Mouse (Mus musculus): ENCODE results near the gene Cltrn. TPM values are rescaled to one million over a fixed set of nuclear protein-coding genes. Genes with fewer than 3 reads are reported as not detected.

Gene Cltrn
- polyA plus RNA-seq, 1 experiment from 2014 or later, result 0.26 TPM

DNA sequence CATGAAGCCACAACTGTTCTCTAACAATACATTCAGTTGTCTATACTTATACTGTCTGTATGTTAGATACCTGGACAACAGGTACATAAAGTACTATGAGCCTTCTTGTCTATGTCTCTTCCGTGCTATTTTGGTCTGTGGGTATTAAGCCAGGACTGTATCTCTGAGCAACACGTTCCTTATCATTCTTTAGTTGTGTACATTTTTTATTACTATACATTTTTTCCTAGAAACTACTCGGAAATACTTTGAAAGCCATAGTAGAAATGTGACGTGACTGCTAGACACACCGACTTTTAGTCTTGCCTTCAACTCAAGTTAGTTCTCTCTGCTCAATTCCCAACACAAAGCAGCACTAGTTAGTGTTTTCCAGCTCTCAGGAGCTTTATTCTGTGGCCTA is 4.8 kb downstream of the Cltrn start:
- Histone ChIP-seq H3K27ac (no peak overlapping the region), H3K4me1 (no peaks in the 10 kb centered on the region), H3K27me3 (ENCODE audit: low read depth, poor library complexity, severe bottlenecking) (peaks cover 90% of the 10 kb centered on the region), H3K9me3 (replicated peaks) (no peaks in the 10 kb centered on the region), H3K4me3 (no peak overlapping the region), H3K36me3 (no peaks in the 10 kb centered on the region)
- DNase-seq (ENCODE audit: low spot score), result no peak
- WGBS, result 89% methylated on average over 5 of the region's 5 CpGs

DNA sequence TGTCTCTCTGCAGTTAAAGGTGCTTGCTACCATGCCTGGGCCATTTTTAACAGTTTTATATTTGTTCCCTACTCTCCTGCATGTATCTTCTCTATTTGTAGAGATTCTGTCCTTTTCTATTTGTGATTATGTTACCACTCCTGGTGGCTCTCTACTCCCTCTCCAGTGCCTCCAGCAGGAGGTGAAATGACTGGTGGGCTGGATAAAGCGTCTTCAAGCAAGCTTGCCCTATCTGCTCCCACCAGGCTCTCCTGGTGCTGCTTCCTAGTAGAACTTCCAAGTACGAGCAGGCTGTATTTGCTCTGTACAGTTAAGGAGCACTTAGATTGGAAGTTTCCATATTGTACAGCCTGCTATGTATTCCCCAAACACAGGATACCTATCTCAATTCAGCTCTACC is 7.2 kb downstream of the Cltrn start:
- 81% methylated on average over 2 of the region's 2 CpGs for WGBS
- H3K4me3 ChIP-seq, result no peak overlapping the region
- H3K27ac ChIP-seq, result no peak overlapping the region
- no peaks in the 10 kb centered on the region for H3K4me1 ChIP-seq
- no peaks in the 10 kb centered on the region for H3K9me3 ChIP-seq (replicated peaks)
- H3K27me3 ChIP-seq (ENCODE audit: low read depth, poor library complexity, severe bottlenecking), result peaks cover 81% of the 10 kb centered on the region
- no peak for DNase-seq (ENCODE audit: low spot score)
- H3K36me3 ChIP-seq, result no peaks in the 10 kb centered on the region

DNA sequence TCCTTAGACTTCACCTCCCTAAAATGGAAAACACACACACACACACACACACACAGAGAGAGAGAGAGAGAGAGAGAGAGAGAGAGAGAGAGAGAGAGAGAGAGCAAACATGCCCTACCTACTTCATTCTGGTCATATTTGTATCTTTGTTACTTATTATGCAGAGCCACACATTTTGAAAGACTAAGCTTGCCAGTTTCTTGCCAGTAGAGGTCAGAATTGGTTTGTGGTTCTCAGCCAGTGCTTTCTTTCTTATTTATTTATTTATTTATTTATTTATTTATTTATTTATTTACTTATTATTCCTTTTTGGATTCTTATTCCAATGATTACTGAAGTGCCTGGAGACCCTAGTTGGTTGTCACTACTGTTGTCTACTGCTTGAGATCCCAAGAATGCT is 12.9 kb downstream of the Cltrn start:
- H3K27ac ChIP-seq, result no peak overlapping the region
- no peak for DNase-seq (ENCODE audit: low spot score)
- H3K4me3 ChIP-seq, result no peak overlapping the region
- no peaks in the 10 kb centered on the region for H3K4me1 ChIP-seq
- H3K9me3 ChIP-seq (replicated peaks), result no peaks in the 10 kb centered on the region
- peaks cover 74% of the 10 kb centered on the region for H3K27me3 ChIP-seq (ENCODE audit: low read depth, poor library complexity, severe bottlenecking)
- H3K36me3 ChIP-seq, result no peaks in the 10 kb centered on the region

DNA sequence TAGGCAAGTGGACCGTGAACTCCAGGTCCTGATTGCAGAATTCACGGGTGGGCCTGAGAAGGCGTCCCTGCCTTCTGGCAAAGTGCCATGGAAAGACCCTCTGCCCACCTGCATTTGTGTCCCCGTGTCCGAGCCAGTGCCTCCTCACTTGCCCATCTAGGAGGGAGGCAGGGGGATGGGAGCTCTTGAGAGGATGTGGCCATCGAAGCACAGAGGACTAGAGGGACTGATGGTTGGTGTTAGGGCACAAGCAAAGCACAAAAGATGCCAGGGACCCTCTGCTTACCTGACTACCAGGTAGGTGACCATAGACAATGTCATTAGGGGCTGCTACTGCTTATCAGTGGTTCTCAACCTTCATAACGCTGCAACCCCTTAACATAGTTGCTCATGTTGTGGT is 13.6 kb downstream of the Cltrn start:
- no peak for DNase-seq (ENCODE audit: low spot score)
- Histone ChIP-seq H3K27ac (no peak overlapping the region), H3K4me3 (no peak overlapping the region), H3K4me1 (no peaks in the 10 kb centered on the region), H3K36me3 (no peaks in the 10 kb centered on the region), H3K27me3 (ENCODE audit: low read depth, poor library complexity, severe bottlenecking) (peaks cover 80% of the 10 kb centered on the region), H3K9me3 (replicated peaks) (no peaks in the 10 kb centered on the region)
- 92% methylated on average over 7 of the region's 7 CpGs for WGBS

DNA sequence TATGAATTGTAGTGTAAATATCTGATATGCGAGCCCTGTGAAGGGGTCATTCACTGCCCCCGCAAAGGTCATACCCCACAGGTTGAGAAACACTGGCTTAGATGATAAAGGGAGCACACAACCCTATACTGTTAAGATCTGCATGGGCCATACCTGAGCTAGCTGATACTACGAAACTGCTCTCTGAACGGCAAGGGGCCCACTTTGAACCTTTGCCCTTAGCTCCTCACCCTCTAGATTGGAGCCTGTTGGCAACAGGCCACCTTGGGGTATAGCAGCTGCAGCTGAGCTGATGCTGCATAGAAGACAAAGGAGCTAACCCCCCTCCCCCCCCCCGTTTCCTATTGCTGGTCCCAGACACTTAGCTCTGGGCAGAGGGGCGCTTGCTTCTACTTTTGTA is 14.0 kb downstream of the Cltrn start:
- Histone ChIP-seq H3K27me3 (ENCODE audit: low read depth, poor library complexity, severe bottlenecking) (peaks cover 81% of the 10 kb centered on the region), H3K4me1 (no peaks in the 10 kb centered on the region), H3K36me3 (no peaks in the 10 kb centered on the region), H3K27ac (no peak overlapping the region), H3K4me3 (no peak overlapping the region), H3K9me3 (replicated peaks) (no peaks in the 10 kb centered on the region)
- DNase-seq (ENCODE audit: low spot score), result no peak
- 79% methylated on average over 6 of the region's 6 CpGs for WGBS

DNA sequence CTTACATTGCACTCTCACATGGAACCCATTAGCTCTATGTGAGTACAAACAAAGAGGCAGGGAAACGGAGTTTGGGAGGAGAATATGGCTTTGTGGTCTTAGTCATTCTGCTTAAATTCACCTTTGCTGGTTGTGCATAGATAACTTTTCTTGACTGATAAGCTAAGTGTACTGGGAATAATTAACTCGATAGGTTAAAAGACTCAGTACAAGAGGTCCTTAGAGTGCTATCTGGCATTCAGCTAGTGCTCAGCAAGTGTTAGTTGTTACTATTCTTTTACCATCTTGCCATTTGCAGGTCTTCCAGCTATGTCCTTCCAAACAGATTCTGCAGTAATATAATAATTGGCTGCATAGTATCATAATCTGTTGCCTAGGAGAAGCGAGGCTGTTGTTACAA is 22.5 kb downstream of the Cltrn start:
- peaks cover 85% of the 10 kb centered on the region for H3K27me3 ChIP-seq (ENCODE audit: low read depth, poor library complexity, severe bottlenecking)
- H3K36me3 ChIP-seq, result no peaks in the 10 kb centered on the region
- H3K9me3 ChIP-seq (replicated peaks), result no peaks in the 10 kb centered on the region
- DNase-seq (ENCODE audit: low spot score), result no peak
- 80% methylated on average over 3 of the region's 3 CpGs for WGBS
- no peak overlapping the region for H3K27ac ChIP-seq
- H3K4me1 ChIP-seq, result no peaks in the 10 kb centered on the region
- H3K4me3 ChIP-seq, result no peak overlapping the region

DNA sequence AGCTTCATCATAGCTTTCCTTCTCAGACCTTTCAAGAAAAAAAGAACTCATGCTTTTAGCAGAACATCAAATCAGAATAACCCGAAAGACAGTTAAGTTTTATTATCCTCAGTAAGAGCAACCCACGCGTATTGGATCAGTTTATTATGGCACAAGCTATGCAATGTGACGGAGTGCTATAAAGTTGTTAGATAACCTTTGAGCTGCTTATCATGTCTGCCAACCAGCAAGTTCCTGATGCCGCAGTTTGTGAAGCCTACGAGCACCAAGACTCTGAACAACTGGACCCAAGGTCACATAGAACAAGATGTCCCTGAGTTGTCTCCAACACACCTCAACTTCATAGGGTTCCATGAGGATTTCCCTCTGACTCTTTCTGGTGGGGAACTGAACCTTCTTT is 25.1 kb downstream of the Cltrn start:
- Histone ChIP-seq H3K27me3 (ENCODE audit: low read depth, poor library complexity, severe bottlenecking) (peaks cover 68% of the 10 kb centered on the region), H3K9me3 (replicated peaks) (no peaks in the 10 kb centered on the region), H3K27ac (no peak overlapping the region), H3K4me1 (no peaks in the 10 kb centered on the region), H3K4me3 (no peak overlapping the region), H3K36me3 (no peaks in the 10 kb centered on the region)
- no peak for DNase-seq (ENCODE audit: low spot score)
- WGBS, result 88% methylated on average over 6 of the region's 6 CpGs

DNA sequence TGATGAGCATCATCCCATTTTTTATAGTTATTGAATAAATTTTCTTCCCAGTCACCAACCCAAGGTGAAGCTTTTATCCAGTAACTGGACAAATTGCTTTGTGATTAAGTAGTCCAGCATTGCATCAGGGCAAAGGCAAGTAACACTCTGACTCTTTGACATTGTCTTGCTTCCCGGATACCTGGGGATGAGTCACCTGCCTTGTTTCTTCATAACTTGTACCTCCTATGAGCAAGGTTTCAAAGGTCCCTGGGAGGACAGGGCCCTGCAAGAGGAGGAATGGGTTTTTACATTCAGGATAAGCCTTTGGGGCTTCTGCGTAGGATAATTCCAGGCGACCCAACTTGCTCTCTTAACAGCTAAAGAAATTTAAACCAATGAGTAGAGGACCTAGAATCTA is 35.3 kb downstream of the Cltrn start:
- no peaks in the 10 kb centered on the region for H3K4me1 ChIP-seq
- no peak overlapping the region for H3K27ac ChIP-seq
- over 99% methylated on average over 3 of the region's 3 CpGs for WGBS
- DNase-seq (ENCODE audit: low spot score), result no peak
- H3K36me3 ChIP-seq, result no peaks in the 10 kb centered on the region
- H3K4me3 ChIP-seq, result no peak overlapping the region
- H3K9me3 ChIP-seq (replicated peaks), result no peaks in the 10 kb centered on the region
- peaks cover 74% of the 10 kb centered on the region for H3K27me3 ChIP-seq (ENCODE audit: low read depth, poor library complexity, severe bottlenecking)

DNA sequence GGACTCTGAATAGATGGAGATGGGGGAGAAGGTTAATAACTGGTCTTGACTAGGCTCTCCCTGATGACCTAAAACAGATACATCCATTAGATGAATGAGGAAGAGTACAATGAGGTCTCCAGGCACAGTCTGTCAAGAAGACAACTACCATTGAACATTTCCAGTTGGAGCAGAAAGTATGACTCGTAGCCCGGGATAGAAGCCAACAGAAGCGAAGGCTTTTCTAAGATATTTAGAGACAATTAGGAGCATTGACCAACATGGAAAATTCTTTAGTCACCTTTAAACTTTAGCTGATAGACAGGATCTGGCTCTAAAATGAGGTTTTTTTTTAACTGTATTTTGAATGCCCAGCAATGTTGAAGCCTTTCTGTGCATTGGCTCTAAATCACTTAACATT is 44.9 kb downstream of the Cltrn start:
- DNase-seq (ENCODE audit: low spot score), result no peak
- H3K4me1 ChIP-seq, result no peaks in the 10 kb centered on the region
- no peaks in the 10 kb centered on the region for H3K36me3 ChIP-seq
- 97% methylated on average over 3 of the region's 3 CpGs for WGBS
- no peaks in the 10 kb centered on the region for H3K9me3 ChIP-seq (replicated peaks)
- H3K27ac ChIP-seq, result no peak overlapping the region
- H3K27me3 ChIP-seq (ENCODE audit: low read depth, poor library complexity, severe bottlenecking), result peaks cover 78% of the 10 kb centered on the region
- no peak overlapping the region for H3K4me3 ChIP-seq

DNA sequence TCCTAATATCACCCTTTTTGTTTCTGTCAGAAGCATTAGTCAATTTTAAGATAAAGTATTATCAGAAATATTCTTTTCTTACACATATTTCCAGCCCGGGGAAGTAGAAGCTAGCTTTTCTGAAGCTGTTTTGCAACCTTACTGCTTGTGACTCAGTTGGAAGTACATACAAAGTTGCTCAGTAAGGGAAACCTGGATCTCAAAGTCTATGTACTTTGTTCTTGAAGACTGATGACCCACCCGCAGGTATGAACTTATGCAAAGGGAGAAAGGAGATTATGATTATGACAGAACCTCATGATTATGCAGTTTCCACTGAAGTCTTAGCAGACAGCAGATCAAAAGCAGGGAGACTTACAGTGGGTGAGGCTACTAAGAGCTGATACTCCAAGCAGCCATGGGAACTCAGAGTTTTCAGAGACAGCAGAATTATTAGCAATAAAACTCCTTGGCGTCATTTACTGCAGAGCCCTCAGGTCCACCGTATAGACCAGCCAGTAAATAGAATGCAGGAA is 46.7 kb downstream of the Cltrn start:
- no peak for DNase-seq (ENCODE audit: low spot score)
- H3K36me3 ChIP-seq, result no peaks in the 10 kb centered on the region
- H3K9me3 ChIP-seq (replicated peaks), result no peaks in the 10 kb centered on the region
- WGBS, result 87% methylated on average over 4 of the region's 4 CpGs
- H3K27me3 ChIP-seq (ENCODE audit: low read depth, poor library complexity, severe bottlenecking), result peaks cover 80% of the 10 kb centered on the region
- H3K4me1 ChIP-seq, result no peaks in the 10 kb centered on the region
- H3K4me3 ChIP-seq, result no peak overlapping the region
- no peak overlapping the region for H3K27ac ChIP-seq

DNA sequence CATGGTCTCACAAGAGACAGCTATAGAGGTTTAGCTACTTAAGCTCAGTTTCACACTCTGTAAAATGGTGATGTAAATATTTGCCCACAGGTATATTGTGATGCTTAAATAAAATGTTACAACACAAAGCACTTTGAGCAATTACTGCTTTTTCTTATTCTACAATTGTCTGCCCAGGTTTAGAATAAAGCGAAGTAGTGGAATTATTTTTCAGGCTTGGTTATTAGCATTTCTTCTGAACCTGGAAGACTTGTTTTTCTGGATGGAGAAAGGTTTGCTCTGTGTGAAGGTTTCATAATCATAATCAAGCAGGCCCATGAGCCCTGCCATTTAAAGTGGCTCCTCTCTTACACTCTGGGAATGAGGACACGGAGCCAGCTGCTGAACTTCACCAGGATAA is 50.4 kb downstream of the Cltrn start, which contains the start of gene Ace2:
Gene Ace2, plus strand, starts transcription at position 301 of the 400 bp plus-strand sequence.
- no peaks in the 10 kb centered on the region for H3K9me3 ChIP-seq (replicated peaks)
- peaks cover 92% of the 10 kb centered on the region for H3K27me3 ChIP-seq (ENCODE audit: low read depth, poor library complexity, severe bottlenecking)
- H3K27ac ChIP-seq, result no peak within 1 kb of the TSS
- WGBS, result 92% methylated on average over 2 of the region's 2 CpGs
- no peaks in the 10 kb centered on the region for H3K4me1 ChIP-seq
- H3K4me3 ChIP-seq, result no peak within 1 kb of the TSS
- H3K36me3 ChIP-seq, result no peaks in the 10 kb centered on the region
- DNase-seq (ENCODE audit: low spot score), result no peak

DNA sequence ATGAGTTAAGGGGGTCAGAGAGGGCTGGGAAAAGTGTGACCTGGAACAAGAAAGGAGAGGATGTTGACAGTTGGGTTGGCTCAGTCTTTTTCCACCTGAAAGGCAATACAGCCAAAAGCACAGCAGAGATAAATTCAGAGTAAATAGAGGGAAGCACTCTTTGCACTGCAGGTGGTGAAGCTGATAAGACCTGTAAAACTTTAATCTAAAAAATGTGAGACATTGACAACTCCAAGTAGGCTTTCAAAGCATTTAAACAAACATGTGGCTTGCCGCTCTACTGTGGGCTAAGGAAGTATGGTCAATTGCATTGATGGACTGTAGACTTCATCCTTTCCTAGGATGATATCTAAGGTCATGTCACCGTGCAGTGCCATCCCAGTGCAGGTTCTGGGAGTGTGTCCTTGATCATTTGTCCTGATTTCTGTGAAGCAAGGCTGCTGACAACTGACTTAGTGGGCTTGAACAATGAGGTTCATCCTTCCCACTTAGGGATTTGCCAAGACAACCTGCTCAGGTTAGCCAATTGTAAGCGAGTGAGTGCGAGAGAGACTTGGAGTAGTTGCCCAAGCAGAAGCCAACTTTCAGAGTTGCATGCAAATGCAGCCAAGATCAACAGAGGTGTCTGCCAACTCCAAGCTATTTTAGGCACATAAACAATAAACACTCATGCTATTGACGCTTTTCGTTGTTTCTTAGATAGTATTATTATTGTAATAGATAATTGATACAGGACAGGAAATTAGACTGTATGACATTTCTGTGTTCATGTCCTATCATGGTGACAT is 57.0 kb downstream of the Cltrn start:
- no peaks in the 10 kb centered on the region for H3K9me3 ChIP-seq (replicated peaks)
- no peaks in the 10 kb centered on the region for H3K4me1 ChIP-seq
- peaks cover 89% of the 10 kb centered on the region for H3K27me3 ChIP-seq (ENCODE audit: low read depth, poor library complexity, severe bottlenecking)
- WGBS, result 91% methylated on average over 6 of the region's 6 CpGs
- no peak overlapping the region for H3K27ac ChIP-seq
- H3K4me3 ChIP-seq, result no peak overlapping the region
- DNase-seq (ENCODE audit: low spot score), result no peak
- H3K36me3 ChIP-seq, result no peaks in the 10 kb centered on the region

DNA sequence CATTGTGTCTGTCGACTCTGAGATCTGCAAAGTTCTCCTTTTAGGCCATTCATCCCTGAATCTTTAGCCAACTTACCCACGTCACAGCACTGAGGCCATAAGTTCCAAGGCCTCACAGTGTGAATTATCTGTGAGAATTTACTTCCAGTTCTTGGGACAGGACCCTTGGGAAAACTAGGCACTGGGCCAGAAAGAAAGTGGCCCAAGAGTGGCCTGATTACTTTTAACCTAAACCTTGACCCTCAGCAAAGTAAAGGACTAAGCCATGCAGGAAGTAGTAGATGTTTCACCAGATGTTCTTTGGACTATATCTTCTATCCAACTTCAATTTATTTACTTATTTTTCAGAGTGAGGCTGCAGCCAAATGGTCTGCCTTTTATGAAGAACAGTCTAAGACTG is 64.1 kb downstream of the Cltrn start:
- H3K9me3 ChIP-seq (replicated peaks), result no peaks in the 10 kb centered on the region
- no peaks in the 10 kb centered on the region for H3K4me1 ChIP-seq
- DNase-seq (ENCODE audit: low spot score), result no peak
- H3K36me3 ChIP-seq, result no peaks in the 10 kb centered on the region
- 60% methylated on average over 2 of the region's 2 CpGs for WGBS
- H3K4me3 ChIP-seq, result no peak overlapping the region
- H3K27ac ChIP-seq, result no peak overlapping the region
- H3K27me3 ChIP-seq (ENCODE audit: low read depth, poor library complexity, severe bottlenecking), result peaks cover 91% of the 10 kb centered on the region

DNA sequence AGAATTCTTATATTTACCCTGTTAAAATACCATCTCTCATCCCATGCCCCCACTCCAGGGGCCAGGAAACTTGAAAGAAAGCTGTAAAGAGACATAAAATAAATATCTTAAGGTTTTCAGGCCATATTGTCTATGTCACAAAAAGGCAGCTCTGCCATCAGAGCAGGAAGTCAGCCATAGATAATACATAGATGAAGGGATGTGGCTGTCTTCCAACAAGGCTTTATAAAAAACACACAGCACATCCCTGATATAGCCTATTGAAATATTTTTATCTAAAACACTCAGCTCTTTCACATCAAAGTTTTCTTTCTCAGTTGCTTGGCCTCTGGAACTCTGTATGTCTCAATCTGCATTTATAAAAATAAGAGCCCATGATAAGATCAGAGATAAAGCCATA is 65.0 kb downstream of the Cltrn start:
- Histone ChIP-seq H3K36me3 (no peaks in the 10 kb centered on the region), H3K9me3 (replicated peaks) (no peaks in the 10 kb centered on the region), H3K27ac (no peak overlapping the region), H3K27me3 (ENCODE audit: low read depth, poor library complexity, severe bottlenecking) (peaks cover 89% of the 10 kb centered on the region), H3K4me3 (no peak overlapping the region), H3K4me1 (no peaks in the 10 kb centered on the region)
- DNase-seq (ENCODE audit: low spot score), result no peak

Data from limb, embryonic 10.5 days (tissue).